Mouse (Mus musculus): Measurements from ENCODE around the gene Ift172. TPM values are rescaled to one million over a fixed set of nuclear protein-coding genes. Genes with fewer than 3 reads are reported as not detected.
A peak's percentile ranks its signal among the peaks of the same experiment; 100 is the strongest.
"Not testable (repeated sequence)": the region's sequence is repeated elsewhere in the genome, so short reads cannot be mapped to it uniquely, and the experiment has no call there.

The Ift172 gene
- polyA plus RNA-seq, 1 experiment from 2014 or later: 36.0 TPM

DNA sequence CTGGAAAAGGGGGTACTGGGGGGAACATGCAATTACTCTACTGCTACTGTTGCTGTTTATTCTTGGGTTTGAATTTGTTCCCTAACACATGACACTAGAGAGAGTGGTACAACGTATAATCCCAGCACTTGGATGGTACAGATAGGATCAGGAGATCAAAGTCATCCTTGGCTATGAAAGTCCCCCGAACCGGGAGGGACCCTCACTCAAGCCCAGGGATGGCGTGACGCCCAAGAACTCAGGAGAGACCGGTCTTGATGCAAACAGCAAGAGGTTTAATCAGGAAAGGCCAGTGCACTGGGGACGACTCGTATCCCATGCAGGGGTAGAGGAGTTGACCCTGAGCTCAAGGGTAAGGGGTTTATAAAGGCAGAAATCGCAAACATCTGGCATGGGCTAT is 68.2 kb downstream of the Ift172 start:
- 96% methylated on average over 9 of the region's 9 CpGs for WGBS
- no peaks in the 10 kb centered on the region for H3K9me3 ChIP-seq
- H3K27me3 ChIP-seq: no peaks in the 10 kb centered on the region
- no peak overlapping the region for H3K9ac ChIP-seq (replicated peaks)
- H3K36me3 ChIP-seq: no peaks in the 10 kb centered on the region
- peaks cover 24% of the 10 kb centered on the region for H3K4me1 ChIP-seq (replicated peaks)
- no peak overlapping the region for H3K4me3 ChIP-seq (replicated peaks)
- no peak for ATAC-seq
- no peak overlapping the region for H3K27ac ChIP-seq
- no peak overlapping the region for H3K4me2 ChIP-seq (replicated peaks)

DNA sequence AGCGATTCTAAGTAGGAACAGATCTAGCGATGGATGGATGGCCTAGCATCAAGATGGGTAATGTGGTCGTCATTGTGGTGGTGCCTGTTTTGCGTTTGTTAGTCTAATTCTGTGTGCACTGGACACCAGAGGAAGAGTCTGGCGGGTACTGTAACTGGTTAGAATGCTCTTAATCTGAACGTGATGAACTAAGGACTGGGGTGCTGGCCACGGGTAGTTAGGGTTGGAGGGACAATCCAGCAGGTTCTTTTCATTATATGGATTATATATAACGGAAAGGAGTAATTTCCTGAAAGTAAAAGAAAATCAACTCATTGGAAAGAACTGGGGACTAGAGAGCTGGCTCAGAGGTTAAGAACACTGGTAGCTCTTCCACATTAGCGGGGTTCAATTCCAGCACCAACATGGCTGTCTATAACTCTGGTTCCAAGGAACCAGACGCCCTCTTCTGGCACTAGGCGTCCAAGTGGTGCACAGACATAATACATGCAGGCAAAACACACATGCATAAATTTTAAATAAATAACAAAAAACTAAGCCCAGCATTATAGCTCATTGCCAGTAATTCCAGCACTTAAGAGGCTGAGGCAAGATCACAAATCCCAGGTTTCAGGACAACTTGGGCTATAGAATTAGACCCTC is 69.5 kb downstream of the Ift172 start:
- peak overlapping the region; percentile 94 for H3K9ac ChIP-seq (replicated peaks)
- no peaks in the 10 kb centered on the region for H3K36me3 ChIP-seq
- no peaks in the 10 kb centered on the region for H3K9me3 ChIP-seq
- no peaks in the 10 kb centered on the region for H3K27me3 ChIP-seq
- H3K4me2 ChIP-seq (replicated peaks): peak overlapping the region; percentile 91
- peak overlapping the region; percentile 85 for H3K4me3 ChIP-seq (replicated peaks)
- H3K4me1 ChIP-seq (replicated peaks): peaks cover 24% of the 10 kb centered on the region
- peak overlapping the region; percentile 95 for H3K27ac ChIP-seq
- peak; percentile 29; the same call in 1 of the 2 replicates for ATAC-seq
- WGBS: 9% methylated on average over 11 of the region's 11 CpGs

DNA sequence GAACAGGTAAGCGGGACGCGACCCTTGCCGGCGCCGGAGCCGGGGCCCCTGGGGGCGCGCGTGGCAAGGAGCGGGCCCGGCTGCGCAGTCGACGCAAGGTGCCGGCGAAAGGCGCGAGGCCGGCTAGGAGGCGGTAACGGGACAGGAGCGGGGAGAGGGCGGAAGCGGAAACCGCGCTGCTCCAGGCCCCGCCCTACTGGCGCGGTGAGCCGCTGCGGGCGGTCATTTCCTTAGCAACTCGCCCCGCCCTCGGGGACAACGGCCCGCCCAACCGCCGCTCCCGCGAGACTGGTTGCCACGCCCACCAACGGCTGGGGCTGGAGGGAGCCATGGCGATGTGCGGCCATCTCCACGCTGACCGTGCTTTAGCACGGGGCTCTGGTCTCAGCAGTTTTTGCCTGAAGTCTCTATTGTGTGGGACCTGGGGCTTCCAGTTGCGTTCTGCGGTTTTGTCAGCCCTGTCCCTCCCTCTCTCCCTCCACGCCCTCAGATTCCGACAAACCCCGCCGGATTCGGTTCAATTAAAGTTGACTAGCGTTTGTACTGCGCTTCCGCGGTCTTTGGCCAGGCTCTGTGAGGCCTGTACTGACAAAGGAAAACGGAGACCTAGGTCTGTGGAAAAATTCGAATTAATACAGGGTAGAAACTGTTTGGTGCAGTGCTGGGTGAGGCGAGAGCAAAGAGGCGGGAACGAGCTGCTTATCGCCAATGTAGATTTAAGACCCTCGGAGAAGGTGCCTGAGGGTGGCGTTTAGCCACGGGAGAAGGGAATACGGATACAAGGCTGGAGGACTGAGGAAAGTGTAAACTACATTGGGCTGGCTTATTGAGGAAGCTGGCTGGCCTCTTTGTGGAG is 70.2 kb downstream of the Ift172 start, which contains the start of gene Ppm1g:
Gene Ppm1g, minus strand, starts transcription at position 240 of the 856 bp plus-strand sequence.
- no peaks in the 10 kb centered on the region for H3K27me3 ChIP-seq
- H3K4me1 ChIP-seq (replicated peaks): peaks cover 24% of the 10 kb centered on the region
- H3K36me3 ChIP-seq: no peaks in the 10 kb centered on the region
- H3K9ac ChIP-seq (replicated peaks): peak within 1 kb of the TSS; percentile 94
- peak within 1 kb of the TSS; percentile 95 for H3K27ac ChIP-seq
- peak; percentile 95 for ATAC-seq
- no peaks in the 10 kb centered on the region for H3K9me3 ChIP-seq
- peak within 1 kb of the TSS; percentile 85 for H3K4me3 ChIP-seq (replicated peaks)
- H3K4me2 ChIP-seq (replicated peaks): peak within 1 kb of the TSS; percentile 91
- under 1% methylated on average over 70 of the region's 70 CpGs for WGBS

DNA sequence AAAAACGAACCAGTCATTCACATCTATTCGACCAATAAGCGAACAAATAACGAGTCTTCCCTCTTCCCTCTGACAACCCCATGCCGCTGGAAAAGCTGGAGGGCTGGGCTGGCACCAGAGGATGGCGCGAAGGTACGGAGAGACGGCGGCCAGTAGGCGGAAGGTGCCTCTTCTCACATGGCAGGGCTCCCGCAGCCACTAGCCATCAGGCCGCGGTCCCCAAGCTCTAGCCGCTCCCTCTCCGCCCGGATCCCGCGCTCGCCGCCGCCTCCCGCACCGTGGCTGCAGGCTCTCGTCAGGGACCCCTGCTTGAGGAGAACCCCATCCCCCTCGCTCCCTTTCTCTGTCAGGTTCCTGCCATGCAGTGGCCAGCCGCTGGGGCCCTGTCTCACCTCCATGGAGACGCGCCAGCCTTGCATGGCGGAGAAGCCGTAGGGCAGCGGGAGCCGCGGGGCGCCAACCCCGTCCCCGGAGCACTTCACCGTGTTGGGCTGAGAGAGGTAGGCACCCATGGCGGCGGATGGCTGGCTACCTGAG is 70.9 kb downstream of the Ift172 start:
- Histone ChIP-seq H3K27ac (peak overlapping the region; percentile 95), H3K27me3 (no peaks in the 10 kb centered on the region), H3K9me3 (no peaks in the 10 kb centered on the region), H3K4me3 (replicated peaks) (peak overlapping the region; percentile 85), H3K4me2 (replicated peaks) (peak overlapping the region; percentile 91), H3K9ac (replicated peaks) (peak overlapping the region; percentile 94), H3K36me3 (no peaks in the 10 kb centered on the region), H3K4me1 (replicated peaks) (peaks cover 24% of the 10 kb centered on the region)
- under 1% methylated on average over 40 of the region's 40 CpGs for WGBS
- peak; percentile 86 for ATAC-seq

DNA sequence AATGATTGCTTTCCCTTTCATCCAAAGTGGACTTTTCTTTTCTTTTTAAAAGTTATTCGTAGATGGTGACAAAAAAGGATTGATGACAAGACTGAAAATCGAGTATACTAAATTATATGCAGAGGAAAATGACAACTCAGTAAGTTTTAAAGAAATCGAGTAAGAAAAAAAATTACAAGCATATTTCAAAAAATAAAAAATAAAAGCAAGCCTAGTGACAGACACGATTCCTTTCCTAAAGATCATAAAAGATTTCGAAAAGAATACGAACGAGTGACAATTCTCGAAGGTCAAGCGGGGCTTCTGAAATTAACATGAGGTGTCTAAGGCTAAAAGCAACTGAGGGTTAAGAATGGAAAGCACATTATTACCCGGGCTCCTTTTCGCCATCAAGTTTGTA is 71.4 kb downstream of the Ift172 start:
- Histone ChIP-seq H3K4me2 (replicated peaks) (peak overlapping the region; percentile 91), H3K9me3 (no peaks in the 10 kb centered on the region), H3K36me3 (no peaks in the 10 kb centered on the region), H3K9ac (replicated peaks) (peak overlapping the region; percentile 94), H3K4me3 (replicated peaks) (peak overlapping the region; percentile 85), H3K27me3 (no peaks in the 10 kb centered on the region), H3K27ac (peak overlapping the region; percentile 95), H3K4me1 (replicated peaks) (peaks cover 24% of the 10 kb centered on the region)
- 2% methylated on average over 11 of the region's 11 CpGs for WGBS
- ATAC-seq: no peak

DNA sequence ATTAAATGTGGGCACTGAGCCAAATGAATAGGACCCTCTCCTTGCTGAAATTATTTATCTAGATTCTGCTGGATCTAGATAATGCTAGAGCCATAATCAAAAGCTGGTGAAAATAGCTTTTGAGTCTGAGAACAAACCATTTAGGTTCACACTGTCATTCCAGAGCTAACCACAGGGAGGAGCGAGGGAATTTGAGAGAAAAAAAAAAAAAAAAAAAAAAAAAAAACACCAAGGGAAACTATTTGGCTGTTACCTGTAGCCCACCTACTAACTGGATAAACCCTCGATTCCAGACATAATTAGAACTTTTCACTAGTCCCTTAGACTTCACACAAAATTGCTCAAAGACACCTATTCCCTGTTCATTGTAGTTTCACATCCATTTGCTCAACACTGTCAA is 71.8 kb downstream of the Ift172 start:
- H3K9ac ChIP-seq (replicated peaks): no peak overlapping the region; the same call in 1 of the 2 replicates
- peak overlapping the region; percentile 85 for H3K4me3 ChIP-seq (replicated peaks)
- no peak for ATAC-seq
- no peak overlapping the region for H3K27ac ChIP-seq
- no peaks in the 10 kb centered on the region for H3K9me3 ChIP-seq
- H3K4me2 ChIP-seq (replicated peaks): peak overlapping the region; percentile 91
- peaks cover 24% of the 10 kb centered on the region for H3K4me1 ChIP-seq (replicated peaks)
- H3K36me3 ChIP-seq: no peaks in the 10 kb centered on the region
- H3K27me3 ChIP-seq: no peaks in the 10 kb centered on the region
- WGBS: 4% methylated on average over 2 of the region's 2 CpGs

DNA sequence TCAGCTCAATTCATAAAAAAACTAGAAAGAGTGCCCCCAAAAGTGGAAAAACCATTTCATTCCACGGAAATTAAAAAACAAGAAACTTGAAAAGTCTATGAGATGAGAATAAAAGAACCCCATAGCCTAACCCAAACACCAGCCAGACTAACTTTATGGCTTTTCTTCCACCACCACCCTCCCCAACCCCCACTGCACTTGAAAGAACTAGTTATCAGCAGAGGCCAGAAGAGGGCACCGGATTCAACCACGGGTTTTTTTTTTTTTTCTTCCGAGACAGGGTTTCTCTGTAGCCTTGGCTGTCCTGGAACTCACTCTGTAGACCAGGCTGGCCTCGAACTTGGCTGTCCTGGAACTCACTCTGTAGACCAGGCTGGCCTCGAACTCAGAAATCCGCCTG is 72.6 kb downstream of the Ift172 start:
- no peak overlapping the region for H3K4me3 ChIP-seq (replicated peaks)
- WGBS: 73% methylated on average over 7 of the region's 7 CpGs
- peak overlapping the region; percentile 91; the same call in 1 of the 2 replicates for H3K4me2 ChIP-seq (replicated peaks)
- H3K27ac ChIP-seq: no peak overlapping the region
- H3K4me1 ChIP-seq (replicated peaks): peaks cover 24% of the 10 kb centered on the region
- H3K27me3 ChIP-seq: no peaks in the 10 kb centered on the region
- H3K36me3 ChIP-seq: no peaks in the 10 kb centered on the region
- ATAC-seq: no peak
- H3K9me3 ChIP-seq: no peaks in the 10 kb centered on the region
- H3K9ac ChIP-seq (replicated peaks): no peak overlapping the region

DNA sequence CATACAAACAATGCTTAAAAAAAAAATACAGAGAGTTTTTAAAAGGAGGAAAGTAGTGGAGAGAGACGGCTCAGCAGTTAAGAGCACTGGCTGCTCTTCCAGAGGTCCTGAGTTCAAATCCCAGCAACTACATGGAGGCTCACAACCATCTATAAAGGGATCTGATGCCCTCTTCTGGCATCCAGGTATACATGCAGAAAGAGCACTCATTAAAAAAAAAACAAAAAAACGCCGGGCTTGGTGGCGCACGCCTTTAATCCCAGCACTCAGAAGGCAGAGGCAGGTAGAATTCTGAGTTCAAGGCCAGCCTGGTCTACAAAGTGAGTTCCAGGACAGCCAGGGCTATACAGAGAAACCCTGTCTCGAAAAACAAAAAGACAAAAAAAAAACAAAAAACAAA is 74.4 kb downstream of the Ift172 start:
- not testable (repeated sequence) for H3K4me2 ChIP-seq (replicated peaks); H3K9me3 ChIP-seq; H3K4me3 ChIP-seq (replicated peaks); H3K9ac ChIP-seq (replicated peaks); H3K27ac ChIP-seq; H3K27me3 ChIP-seq; ATAC-seq; H3K36me3 ChIP-seq
- peaks cover 22% of the 10 kb centered on the region for H3K4me1 ChIP-seq (replicated peaks)
- WGBS: 90% methylated on average over 6 of the region's 6 CpGs

DNA sequence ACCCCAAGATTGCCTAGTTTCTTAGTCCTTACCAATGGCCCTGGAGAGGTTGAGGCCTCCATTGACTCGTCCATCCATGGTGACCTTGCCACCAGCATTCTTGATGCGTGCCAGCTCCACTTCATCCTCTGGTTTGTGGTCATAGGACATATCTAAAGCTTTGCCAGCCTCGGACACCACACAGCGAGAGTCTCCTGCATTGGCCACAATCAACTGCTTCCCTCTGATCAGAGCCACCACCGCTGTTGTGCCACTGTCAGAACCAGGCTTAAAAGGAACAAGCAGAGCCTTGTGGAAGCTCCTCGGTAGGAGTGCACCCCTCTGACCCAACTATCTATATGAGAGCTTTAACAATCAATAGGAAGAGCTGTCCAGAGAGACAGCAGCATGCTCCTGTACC is 86.5 kb downstream of the Ift172 start:
- H3K4me2 ChIP-seq (replicated peaks): no peak overlapping the region
- no peak overlapping the region for H3K9ac ChIP-seq (replicated peaks)
- H3K36me3 ChIP-seq: peaks cover 69% of the 10 kb centered on the region
- H3K27me3 ChIP-seq: no peaks in the 10 kb centered on the region
- no peak overlapping the region for H3K27ac ChIP-seq
- WGBS: 96% methylated on average over 6 of the region's 6 CpGs
- peaks cover 5% of the 10 kb centered on the region for H3K9me3 ChIP-seq
- no peak for ATAC-seq
- peaks cover 24% of the 10 kb centered on the region for H3K4me1 ChIP-seq (replicated peaks)
- no peak overlapping the region for H3K4me3 ChIP-seq (replicated peaks)

DNA sequence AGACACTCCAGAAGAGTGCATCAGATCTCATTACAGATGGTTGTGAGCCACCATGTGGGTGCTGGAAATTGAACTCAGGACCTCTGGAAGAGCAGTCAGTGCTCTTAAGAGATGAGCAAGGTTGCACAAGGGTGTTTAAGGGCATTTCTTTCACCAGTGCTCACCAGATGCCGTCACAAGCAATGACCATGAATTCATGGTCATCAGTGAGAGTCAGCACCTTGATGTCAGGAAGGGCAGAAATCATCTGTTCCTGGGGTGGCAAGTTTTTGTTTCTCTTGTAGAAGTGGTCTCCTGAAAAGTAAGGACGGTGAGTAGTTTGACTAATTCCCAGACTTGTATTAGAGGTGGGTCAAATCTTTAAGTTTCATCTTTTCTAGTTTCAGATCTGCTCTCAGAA is 87.0 kb downstream of the Ift172 start:
- Histone ChIP-seq H3K9me3 (peaks cover 5% of the 10 kb centered on the region), H3K27me3 (no peaks in the 10 kb centered on the region), H3K27ac (no peak overlapping the region), H3K4me2 (replicated peaks) (no peak overlapping the region), H3K4me3 (replicated peaks) (no peak overlapping the region), H3K4me1 (replicated peaks) (peaks cover 24% of the 10 kb centered on the region), H3K36me3 (peaks cover 74% of the 10 kb centered on the region), H3K9ac (replicated peaks) (no peak overlapping the region)
- ATAC-seq: no peak
- WGBS: 86% methylated on average over 2 of the region's 2 CpGs

Data from midbrain, embryonic 13.5 days (tissue).